Mouse (Mus musculus): ENCODE results near the gene Gm10803. TPM values are rescaled to one million over a fixed set of nuclear protein-coding genes. Genes with fewer than 3 reads are reported as not detected.

Gm10803 gene
- polyA plus RNA-seq, 1 experiment from 2014 or later = not detected

GRCm38 (mm10) chr2:93592164-93592790, 31.9 kb downstream of the Gm10803 start:
- Histone ChIP-seq H3K27ac (no peak overlapping the region), H3K4me2 (no peak overlapping the region), H3K4me3 (no peak overlapping the region), H3K9me3 (replicated peaks) (no peaks in the 10 kb centered on the region), H3K27me3 (peaks cover 4% of the 10 kb centered on the region; the same call in 1 of the 2 replicates), H3K4me1 (replicated peaks) (peaks cover 10% of the 10 kb centered on the region), H3K9ac (no peak overlapping the region), H3K36me3 (no peaks in the 10 kb centered on the region)
- 30% methylated on average over 11 of the region's 11 CpGs for WGBS
- no peak for ATAC-seq (replicated peaks; ENCODE audit: insufficient number of reproducible peaks, insufficient read depth, low FRiP score, low read depth)

- WGBS = 85% methylated on average over 10 of the region's 10 CpGs
- H3K4me2 ChIP-seq = no peak overlapping the region
Observed at GRCm38 (mm10) chr2:93593121-93593520, 32.8 kb downstream of the Gm10803 start.

GRCm38 (mm10) chr2:93597145-93597544, 36.8 kb downstream of the Gm10803 start:
- no peak for ATAC-seq (replicated peaks; ENCODE audit: insufficient number of reproducible peaks, insufficient read depth, low FRiP score, low read depth)
- Histone ChIP-seq H3K36me3 (no peaks in the 10 kb centered on the region), H3K4me3 (no peak overlapping the region), H3K4me2 (no peak overlapping the region), H3K9me3 (replicated peaks) (no peaks in the 10 kb centered on the region), H3K27me3 (peaks cover 18% of the 10 kb centered on the region), H3K4me1 (replicated peaks) (peaks cover 6% of the 10 kb centered on the region), H3K9ac (no peak overlapping the region), H3K27ac (no peak overlapping the region)
- 60% methylated on average over 11 of the region's 11 CpGs for WGBS

More at GRCm38 (mm10) chr2:93593121-93593520, 32.8 kb downstream of the Gm10803 start:
- no peak for ATAC-seq (replicated peaks; ENCODE audit: insufficient number of reproducible peaks, insufficient read depth, low FRiP score, low read depth)
- no peak overlapping the region for H3K27ac ChIP-seq
- H3K36me3 ChIP-seq = no peaks in the 10 kb centered on the region
- H3K4me1 ChIP-seq (replicated peaks) = peaks cover 10% of the 10 kb centered on the region
- no peak overlapping the region for H3K4me3 ChIP-seq
- no peak overlapping the region for H3K9ac ChIP-seq
- peaks cover 4% of the 10 kb centered on the region; the same call in 1 of the 2 replicates for H3K27me3 ChIP-seq
- H3K9me3 ChIP-seq (replicated peaks) = no peaks in the 10 kb centered on the region

GRCm38 (mm10) chr2:93599731-93600130, 39.4 kb downstream of the Gm10803 start:
- no peak overlapping the region for H3K4me3 ChIP-seq
- H3K27ac ChIP-seq = no peak overlapping the region
- H3K9ac ChIP-seq = no peak overlapping the region
- H3K9me3 ChIP-seq (replicated peaks) = no peaks in the 10 kb centered on the region
- H3K4me1 ChIP-seq (replicated peaks) = no peaks in the 10 kb centered on the region
- no peak for ATAC-seq (replicated peaks; ENCODE audit: insufficient number of reproducible peaks, insufficient read depth, low FRiP score, low read depth)
- H3K27me3 ChIP-seq = peaks cover 22% of the 10 kb centered on the region; the same call in 1 of the 2 replicates
- H3K4me2 ChIP-seq = no peak overlapping the region
- 33% methylated on average over 9 of the region's 9 CpGs for WGBS
- H3K36me3 ChIP-seq = no peaks in the 10 kb centered on the region

GRCm38 (mm10) chr2:93604601-93605285, 44.4 kb downstream of the Gm10803 start:
- whole genome bisulfite sequencing = 83% methylated on average over 6 of the region's 6 CpGs
- H3K9me3 ChIP-seq (replicated peaks) = no peaks in the 10 kb centered on the region
- ATAC-seq (replicated peaks; ENCODE audit: insufficient number of reproducible peaks, insufficient read depth, low FRiP score, low read depth) = no peak

GRCm38 (mm10) chr2:93608800-93609199, 48.4 kb downstream of the Gm10803 start:
- no peak for ATAC-seq (replicated peaks; ENCODE audit: insufficient number of reproducible peaks, insufficient read depth, low FRiP score, low read depth)
- Histone ChIP-seq H3K4me3 (no peak overlapping the region), H3K36me3 (no peaks in the 10 kb centered on the region), H3K4me2 (no peak overlapping the region), H3K4me1 (replicated peaks) (no peaks in the 10 kb centered on the region), H3K9me3 (replicated peaks) (no peaks in the 10 kb centered on the region), H3K9ac (no peak overlapping the region), H3K27ac (no peak overlapping the region), H3K27me3 (peaks cover 4% of the 10 kb centered on the region; the same call in 1 of the 2 replicates)
- WGBS = 57% methylated on average over 3 of the region's 3 CpGs

More at GRCm38 (mm10) chr2:93604601-93605285, 44.4 kb downstream of the Gm10803 start:
- no peak overlapping the region for H3K4me2 ChIP-seq
- H3K27me3 ChIP-seq = 0 out of 2 replicates have a peak, but pooled peaks cover 7% of the 10 kb centered on the region
- no peak overlapping the region for H3K27ac ChIP-seq
- H3K4me1 ChIP-seq (replicated peaks) = no peaks in the 10 kb centered on the region
- no peaks in the 10 kb centered on the region for H3K36me3 ChIP-seq
- no peak overlapping the region for H3K9ac ChIP-seq
- H3K4me3 ChIP-seq = no peak overlapping the region

- WGBS = 59% methylated on average over 7 of the region's 7 CpGs
- Histone ChIP-seq H3K27me3 (peaks cover 6% of the 10 kb centered on the region; the same call in 1 of the 2 replicates), H3K9ac (no peak overlapping the region), H3K4me3 (no peak overlapping the region), H3K4me2 (no peak overlapping the region), H3K36me3 (no peaks in the 10 kb centered on the region), H3K9me3 (replicated peaks) (no peaks in the 10 kb centered on the region), H3K4me1 (replicated peaks) (no peaks in the 10 kb centered on the region), H3K27ac (no peak overlapping the region)
- ATAC-seq (replicated peaks; ENCODE audit: insufficient number of reproducible peaks, insufficient read depth, low FRiP score, low read depth) = no peak
Observed at GRCm38 (mm10) chr2:93613020-93613419, 52.7 kb downstream of the Gm10803 start.

Other genes starting within 250 kb of the Gm10803 start
- gene Tspan18, start 226.1 kb upstream of the Gm10803 start, polyA plus RNA-seq (2015; fragmentation: Nextera tagmentation; extraction: Ambion mirVana) = 31.7 and 39.6 TPM in 2 replicates
- 24.4 and 59.4 TPM in 2 replicates for gene Cd82, start 97.4 kb upstream of the Gm10803 start, polyA plus RNA-seq (2015; fragmentation: Nextera tagmentation; extraction: Ambion mirVana)
- gene Alx4, start 81.8 kb downstream of the Gm10803 start, polyA plus RNA-seq (2015; fragmentation: Nextera tagmentation; extraction: Ambion mirVana) = 0.04 and 0.11 TPM in 2 replicates